ENCODE assay signal across 11 mouse cellular contexts in the genomic region with DNA sequence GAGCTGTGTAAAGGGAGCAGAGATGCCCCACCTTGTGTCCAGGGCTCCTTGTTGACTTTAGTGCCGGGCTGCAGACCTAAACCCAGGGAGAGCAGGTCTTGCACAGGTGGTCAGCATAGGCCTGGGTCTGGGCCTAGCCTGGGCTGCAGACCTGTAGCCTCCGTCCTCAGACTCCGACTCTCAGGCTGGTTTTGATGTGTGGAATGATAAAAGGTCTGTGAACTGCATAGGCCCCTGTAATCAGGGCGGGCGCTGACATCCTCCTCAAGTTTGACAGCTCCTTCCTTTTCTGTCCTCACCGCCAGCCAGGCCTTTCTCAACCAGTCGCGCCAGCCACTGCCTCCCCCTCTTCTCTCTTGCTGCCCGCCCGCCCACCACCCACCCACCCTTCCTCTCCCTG. TPM values are rescaled to one million over a fixed set of nuclear protein-coding genes. Genes with fewer than 3 reads are reported as not detected.
DNase-seq lines count a peak whose midpoint lies in the region; ATAC-seq and TF ChIP-seq lines count a peak whose summit lies in the region.
"Had no signal": no experiment of that assay in that cellular context is flagged by ENCODE, and none has a peak within 500 bp of the region (broad histone marks: within the 10 kb centered on the region; RNA-seq: fewer than 3 reads in every experiment).

No protein-coding gene starts in this region.

- no peak for ATAC-seq in kidney, embryonic 14.5 days (ENCODE audit: low FRiP score, low TSS enrichment)
- peak; percentile 16; the same call in 1 of the 2 replicates for ATAC-seq in forebrain, embryonic 13.5 days
- no peak for ATAC-seq in limb, embryonic 11.5 days (ENCODE audit: insufficient number of reproducible peaks, low FRiP score, low TSS enrichment, low read depth)
- ATAC-seq in frontal cortex, adult (ENCODE audit: low TSS enrichment), result no peak

- DNase-seq in kidney, postnatal 36 days, result no peak
- DNase-seq in limb, embryonic 11.5 days (ENCODE audit: low spot score), result peak; percentile 56
- no peak for DNase-seq in urinary bladder, adult 18-20 months (ENCODE audit: low spot score in 2 of 2)
- DNase-seq in layer of hippocampus, adult 11-12 months (ENCODE audit: low spot score), result no peak
- DNase-seq: cerebellum, adult 9-11 months; kidney, adult 8-10 months had no signal

- 19% methylated on average over 10 of the region's 10 CpGs for WGBS in kidney, embryonic 14.5 days
- WGBS in forebrain, embryonic 13.5 days, result 13% methylated on average over 9 of the region's 10 CpGs
- 4% methylated on average over 10 of the region's 10 CpGs for WGBS in limb, embryonic 11.5 days

- H3K27me3 ChIP-seq in kidney, embryonic 14.5 days (ENCODE audit: control insufficient read depth, insufficient read depth, low read length), result no peaks in the 10 kb centered on the region
- H3K27me3 ChIP-seq in E14TG2a.4 (ENCODE audit: insufficient read depth, low read length), result peaks cover 11% of the 10 kb centered on the region
- H3K27me3 ChIP-seq in forebrain, embryonic 13.5 days, result no peaks in the 10 kb centered on the region
- H3K27me3 ChIP-seq in limb, embryonic 11.5 days (ENCODE audit: control insufficient read depth, insufficient read depth, low read length), result no peaks in the 10 kb centered on the region
- H3K27me3 ChIP-seq: liver, embryonic 15.5 days had no signal

- 0 out of 2 replicates have a peak overlapping the region, but pooled peaks have one; percentile 10 for H3K4me2 ChIP-seq in kidney, embryonic 14.5 days (replicated peaks; ENCODE audit: low read depth, low read length)
- H3K4me2 ChIP-seq in forebrain, embryonic 13.5 days, result peak overlapping the region; percentile 51
- no peak overlapping the region; the same call in 1 of the 2 replicates for H3K4me2 ChIP-seq in limb, embryonic 11.5 days (ENCODE audit: low read depth, severe bottlenecking)
- H3K4me2 ChIP-seq: liver, embryonic 15.5 days had no signal

- TF ChIP-seq CTCF in E14TG2a.4 (conservative IDR thresholded peaks at IDR 0.05; ENCODE audit: low read length), result no peak

- H3K4me1 ChIP-seq in kidney, embryonic 14.5 days (ENCODE audit: control insufficient read depth, insufficient read depth, low read length), result peaks cover 34% of the 10 kb centered on the region
- H3K4me1 ChIP-seq in E14TG2a.4 (replicated peaks; ENCODE audit: low read depth, low read length), result peaks cover 17% of the 10 kb centered on the region
- peaks cover 65% of the 10 kb centered on the region for H3K4me1 ChIP-seq in forebrain, embryonic 13.5 days
- H3K4me1 ChIP-seq in limb, embryonic 11.5 days (ENCODE audit: control insufficient read depth, insufficient read depth, low read length), result peaks cover 34% of the 10 kb centered on the region
- H3K4me1 ChIP-seq: liver, embryonic 15.5 days had no signal

- no peak overlapping the region for H3K9ac ChIP-seq in kidney, embryonic 14.5 days (ENCODE audit: low read depth, low read length)
- H3K9ac ChIP-seq in forebrain, embryonic 13.5 days, result peak overlapping the region; percentile 31; the same call in 1 of the 2 replicates
- no peak overlapping the region for H3K9ac ChIP-seq in limb, embryonic 11.5 days (ENCODE audit: low read length)
- H3K9ac ChIP-seq: liver, embryonic 15.5 days had no signal

- no peak overlapping the region for H3K27ac ChIP-seq in kidney, embryonic 14.5 days (ENCODE audit: low read depth, low read length)
- peak overlapping the region; percentile 71 for H3K27ac ChIP-seq in forebrain, embryonic 13.5 days
- no peak overlapping the region; the same call in 1 of the 2 replicates for H3K27ac ChIP-seq in limb, embryonic 11.5 days (replicated peaks; ENCODE audit: low read depth, low read length)
- H3K27ac ChIP-seq: liver, embryonic 15.5 days had no signal

- H3K4me3 ChIP-seq in kidney, embryonic 14.5 days (ENCODE audit: low read length), result no peak overlapping the region
- peak overlapping the region; percentile 26; the same call in 1 of the 2 replicates for H3K4me3 ChIP-seq in E14TG2a.4 (replicated peaks; ENCODE audit: low read length)
- no peak overlapping the region for H3K4me3 ChIP-seq in forebrain, embryonic 13.5 days
- H3K4me3 ChIP-seq in limb, embryonic 11.5 days (ENCODE audit: low read depth, low read length), result no peak overlapping the region
- H3K4me3 ChIP-seq: liver, embryonic 15.5 days had no signal

- H3K36me3 ChIP-seq in kidney, embryonic 14.5 days (ENCODE audit: control insufficient read depth, insufficient read depth, low read length), result no peaks in the 10 kb centered on the region
- no peaks in the 10 kb centered on the region for H3K36me3 ChIP-seq in E14TG2a.4 (ENCODE audit: insufficient read depth, low read length)
- H3K36me3 ChIP-seq in forebrain, embryonic 13.5 days (ENCODE audit: poor library complexity, severe bottlenecking), result no peaks in the 10 kb centered on the region
- no peaks in the 10 kb centered on the region for H3K36me3 ChIP-seq in limb, embryonic 11.5 days (ENCODE audit: control insufficient read depth, insufficient read depth, low read length)
- H3K36me3 ChIP-seq: liver, embryonic 15.5 days had no signal

- H3K9me3 ChIP-seq in kidney, embryonic 14.5 days (ENCODE audit: control insufficient read depth, low read length), result no peaks in the 10 kb centered on the region
- H3K9me3 ChIP-seq in E14TG2a.4 (ENCODE audit: low read length), result no peaks in the 10 kb centered on the region
- H3K9me3 ChIP-seq in forebrain, embryonic 13.5 days (replicated peaks), result no peaks in the 10 kb centered on the region
- H3K9me3 ChIP-seq in limb, embryonic 11.5 days (ENCODE audit: control insufficient read depth, low read length), result no peaks in the 10 kb centered on the region
- H3K9me3 ChIP-seq: liver, embryonic 15.5 days had no signal

RNA-seq across cellular contexts. Expression of a gene that starts 8.7 kb away (rescaled TPM):
- 13.2 and 17.9 TPM in 2 replicates for polyA plus RNA-seq in kidney, embryonic 14.5 days (2014; fragmentation: Nextera tagmentation; extraction: Ambion mirVana)
- polyA plus RNA-seq in forebrain, embryonic 13.5 days (2015; fragmentation: Nextera tagmentation; extraction: Ambion mirVana), result 11.3 TPM in 2 replicates
- 10.9 and 11.0 TPM in 2 replicates for polyA plus RNA-seq in limb, embryonic 11.5 days (2014; fragmentation: Nextera tagmentation; extraction: Ambion mirVana)
